Mouse (Mus musculus): Measurements from ENCODE around the gene Kmt2c.

Gene Kmt2c

GRCm38 (mm10) chr5:25498346-25498820, at the start of gene Kmt2c:
Gene Kmt2c, minus strand, starts transcription at chr5:25498783.
- no peak for DNase-seq (ENCODE audit: extremely low read depth, low read depth, low spot score)

- DNase-seq (ENCODE audit: extremely low read depth, low read depth, low spot score) = no peak
Measured at GRCm38 (mm10) chr5:25546912-25547311, 48.3 kb upstream of the Kmt2c start.

GRCm38 (mm10) chr5:25544566-25544965, 46.0 kb upstream of the Kmt2c start:
- no peak for DNase-seq (ENCODE audit: extremely low read depth, low read depth, low spot score)

DNA sequence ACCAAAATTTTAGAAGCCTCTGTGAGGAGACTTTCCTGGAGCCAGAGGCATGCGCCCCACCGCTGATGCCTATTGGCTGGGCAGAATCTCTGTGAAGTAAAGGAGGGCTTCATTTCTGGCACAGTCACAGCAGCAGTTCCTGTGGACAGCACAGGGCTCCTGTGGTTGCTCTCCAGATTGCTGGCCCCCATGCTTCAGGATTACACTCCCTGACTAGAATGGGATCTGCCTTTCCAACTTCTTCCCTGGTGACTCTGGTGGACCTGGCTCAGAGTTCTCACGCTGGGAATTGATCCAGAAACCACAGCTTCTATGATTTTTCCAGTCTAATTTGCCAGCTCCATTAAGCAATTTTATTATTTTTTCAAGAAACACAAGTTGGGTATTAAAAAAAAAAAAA, 45.5 kb upstream of the Kmt2c start:
- no peak for DNase-seq (ENCODE audit: extremely low read depth, low read depth, low spot score)

DNA sequence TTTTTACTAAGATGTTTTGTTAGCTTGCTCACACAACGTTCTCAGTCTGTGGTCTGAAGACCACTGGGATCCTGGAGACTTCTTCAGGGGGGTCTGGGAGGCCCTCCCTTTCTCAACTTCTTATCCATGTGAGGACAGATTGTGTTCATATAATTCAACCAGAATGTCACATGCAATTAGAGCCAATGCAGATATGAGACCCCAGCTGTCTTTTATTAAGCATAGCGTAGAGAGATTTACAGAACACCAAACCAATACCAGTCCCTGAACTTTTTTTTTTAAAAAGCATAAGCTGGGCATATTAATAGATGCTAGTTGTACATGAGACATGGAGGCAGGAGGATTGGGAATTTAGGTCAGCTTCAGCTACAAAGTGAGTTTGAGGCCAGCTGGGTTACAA, 43.1 kb upstream of the Kmt2c start:
- DNase-seq (ENCODE audit: extremely low read depth, low read depth, low spot score) = no peak

- no peak for DNase-seq (ENCODE audit: extremely low read depth, low read depth, low spot score)
Measured at GRCm38 (mm10) chr5:25540921-25541320, 42.3 kb upstream of the Kmt2c start.

GRCm38 (mm10) chr5:25540412-25540811, 41.8 kb upstream of the Kmt2c start:
- no peak for DNase-seq (ENCODE audit: extremely low read depth, low read depth, low spot score)

DNA sequence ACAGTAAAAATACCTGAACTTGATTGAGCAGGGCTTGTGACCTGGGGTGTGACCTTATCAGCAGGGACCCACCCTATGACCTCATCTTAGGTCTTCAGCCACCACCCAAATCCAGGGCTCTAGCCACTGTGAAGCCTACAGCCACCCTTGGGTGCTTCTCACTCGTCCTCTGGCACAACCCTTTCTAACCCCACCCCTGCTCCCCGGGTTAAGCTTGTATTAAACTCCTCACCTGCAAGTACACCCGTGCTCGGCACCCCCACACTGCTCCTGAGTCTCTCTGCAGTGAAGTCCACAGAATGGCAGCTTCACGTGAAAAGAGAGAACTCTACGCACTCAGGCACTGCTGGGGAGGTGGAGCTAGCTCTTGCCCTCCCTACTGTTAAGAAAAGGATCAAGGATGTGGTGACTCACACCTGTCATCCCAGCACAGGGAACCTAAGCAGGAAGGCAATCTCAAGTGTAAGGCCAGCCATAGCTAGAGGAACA, 38.4 kb upstream of the Kmt2c start:
- DNase-seq (ENCODE audit: extremely low read depth, low read depth, low spot score) = no peak

GRCm38 (mm10) chr5:25536451-25536850, 37.9 kb upstream of the Kmt2c start:
- DNase-seq (ENCODE audit: extremely low read depth, low read depth, low spot score) = no peak

DNA sequence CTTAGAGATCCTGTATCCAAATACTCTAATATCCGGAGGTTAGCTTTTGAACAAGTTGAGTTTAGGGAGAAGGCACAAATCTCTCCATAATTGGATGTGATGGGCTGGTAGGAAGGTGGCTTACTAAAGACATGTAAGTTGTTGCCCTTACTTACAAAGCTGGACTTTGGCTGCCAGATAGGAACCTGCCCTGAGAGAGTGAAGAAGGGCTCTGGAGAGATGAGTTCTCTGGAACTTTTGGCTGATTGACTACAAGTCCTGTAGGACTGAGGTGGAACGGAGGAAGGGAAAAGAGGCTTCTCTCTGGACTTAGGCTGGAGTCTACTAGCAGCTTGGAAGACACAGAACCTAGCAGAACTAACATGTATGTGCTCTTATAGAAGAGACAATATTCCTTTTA, 37.0 kb upstream of the Kmt2c start:
- DNase-seq (ENCODE audit: extremely low read depth, low read depth, low spot score) = no peak

DNA sequence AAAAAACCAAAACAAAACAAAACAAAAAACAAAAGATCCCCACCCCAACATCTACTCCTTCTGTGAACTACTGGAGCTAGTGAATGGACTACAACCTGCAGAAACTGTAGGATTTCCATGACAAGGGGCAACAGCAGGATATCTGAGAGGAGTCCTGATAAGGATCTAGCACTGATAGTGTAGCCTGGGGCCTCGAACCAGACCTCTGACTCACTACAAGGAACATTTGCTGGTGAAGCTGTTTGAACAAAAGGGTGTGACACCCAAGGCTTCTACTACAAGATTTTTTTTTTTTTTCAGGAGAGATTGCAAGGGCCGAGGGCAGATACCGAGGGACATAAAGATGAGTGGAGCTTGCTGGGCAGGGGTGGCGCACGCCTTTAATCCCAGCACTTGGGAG, 34.7 kb upstream of the Kmt2c start:
- DNase-seq (ENCODE audit: extremely low read depth, low read depth, low spot score) = no peak

DNA sequence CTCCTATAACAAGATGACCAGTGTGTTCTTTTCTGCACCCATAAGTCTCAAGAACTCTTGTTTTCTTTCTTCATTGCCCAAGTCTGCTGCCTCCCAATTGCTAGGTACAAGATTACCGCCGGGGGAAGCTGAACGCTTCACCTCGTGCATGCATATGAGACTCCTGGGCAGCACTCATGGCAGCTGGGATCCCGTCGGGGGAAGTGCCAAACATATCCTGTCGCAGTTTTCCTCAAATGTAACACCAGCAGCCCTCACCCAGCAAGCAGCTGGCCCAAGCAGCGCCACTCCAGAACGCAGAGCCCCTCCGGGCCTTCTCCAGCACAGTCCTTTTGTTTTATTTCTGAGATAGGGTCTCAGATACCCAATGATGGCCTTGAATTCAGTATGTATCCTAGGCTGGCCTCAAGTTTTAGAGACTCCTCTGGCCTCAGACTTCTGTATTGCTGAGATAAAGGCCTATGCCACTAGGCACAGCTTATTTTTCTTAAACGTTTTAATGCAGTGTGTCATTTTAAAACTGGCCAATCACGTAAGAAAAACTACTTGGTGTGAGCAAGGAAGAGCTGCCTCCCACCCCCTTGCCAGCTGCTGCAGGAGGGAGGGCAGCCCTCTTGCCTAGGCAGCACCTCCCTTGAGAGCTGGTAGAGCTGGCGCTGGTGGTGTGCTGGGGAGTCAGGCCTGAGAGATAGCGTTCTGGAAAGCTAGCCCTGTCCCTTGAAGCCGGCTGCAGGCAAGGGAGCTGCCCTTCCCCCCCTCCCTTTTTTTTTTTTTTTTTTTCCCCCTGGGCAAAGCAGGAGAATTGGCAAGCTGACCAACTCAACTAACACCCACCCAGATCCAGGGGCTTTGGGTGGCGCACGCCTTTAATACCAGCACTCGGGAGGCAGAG, 33.9 kb upstream of the Kmt2c start:
- no peak for DNase-seq (ENCODE audit: extremely low read depth, low read depth, low spot score)

GRCm38 (mm10) chr5:25530629-25531028, 32.0 kb upstream of the Kmt2c start:
- no peak for DNase-seq (ENCODE audit: extremely low read depth, low read depth, low spot score)

DNA sequence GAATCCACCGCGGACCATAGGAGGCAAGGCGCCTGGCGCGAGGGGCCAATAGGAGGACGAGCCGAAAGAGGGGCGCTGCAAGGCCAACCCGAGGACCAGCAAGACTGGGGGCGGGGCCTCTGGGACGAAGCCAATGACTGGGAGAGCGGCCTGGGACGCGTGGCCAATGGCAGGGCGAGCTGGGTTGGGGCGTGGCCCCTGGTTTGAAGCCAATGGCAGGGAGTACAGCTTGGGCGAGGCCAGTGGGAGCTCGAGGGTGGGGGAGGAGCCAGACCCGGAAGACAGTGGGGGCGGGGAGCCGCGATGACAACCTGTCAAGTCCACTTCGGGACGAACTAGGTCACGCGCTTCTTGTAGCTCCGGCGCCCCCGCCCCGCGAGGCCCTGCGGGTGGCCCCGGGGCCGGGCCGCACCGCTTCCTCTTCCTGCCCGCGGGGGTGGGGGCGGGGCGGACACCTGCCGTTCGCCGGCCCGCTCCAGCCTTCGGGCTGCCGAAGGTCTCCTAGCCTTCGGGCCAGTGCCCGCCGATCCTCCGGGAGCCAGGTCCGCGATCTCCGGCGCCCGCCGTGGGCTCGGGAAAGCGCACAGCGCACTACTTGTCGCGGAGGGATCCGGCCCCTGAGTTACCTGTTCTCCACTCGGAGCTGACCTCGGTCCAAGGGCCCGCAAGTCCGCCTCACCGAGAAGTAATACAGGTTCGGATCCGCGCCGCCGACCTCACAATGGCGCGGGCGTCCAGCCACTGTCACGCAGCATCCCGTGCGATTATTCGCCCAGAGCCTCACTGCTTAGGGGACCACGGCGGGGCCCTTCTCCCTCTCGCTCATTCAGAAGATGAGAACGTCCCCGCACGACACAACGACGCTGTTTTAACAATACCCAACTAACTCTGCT, 31.2 kb upstream of the Kmt2c start:
- peak; percentile 86 for DNase-seq (ENCODE audit: extremely low read depth, low read depth, low spot score)

GRCm38 (mm10) chr5:25528851-25529528, 30.4 kb upstream of the Kmt2c start:
- DNase-seq (ENCODE audit: extremely low read depth, low read depth, low spot score) = no peak

DNA sequence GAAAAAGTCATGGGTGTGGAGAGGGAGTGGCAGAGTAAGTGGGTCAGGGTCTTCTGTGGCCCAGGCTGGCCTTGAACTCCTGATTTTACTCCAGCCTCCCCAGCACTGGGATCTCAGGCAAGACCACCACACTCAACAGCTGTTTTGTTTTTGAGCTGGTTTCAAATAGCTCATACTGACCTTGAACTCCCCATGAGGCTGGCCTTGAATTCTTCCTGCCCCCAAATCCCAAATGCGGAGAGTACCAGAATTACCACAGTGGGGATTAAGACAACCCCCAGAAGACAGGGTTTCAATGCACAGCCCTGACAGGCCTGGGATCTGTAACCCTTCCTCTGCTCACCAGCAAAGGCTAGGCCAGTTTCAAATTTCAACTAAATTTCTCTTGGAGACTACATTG, 29.4 kb upstream of the Kmt2c start:
- DNase-seq (ENCODE audit: extremely low read depth, low read depth, low spot score) = no peak

DNA sequence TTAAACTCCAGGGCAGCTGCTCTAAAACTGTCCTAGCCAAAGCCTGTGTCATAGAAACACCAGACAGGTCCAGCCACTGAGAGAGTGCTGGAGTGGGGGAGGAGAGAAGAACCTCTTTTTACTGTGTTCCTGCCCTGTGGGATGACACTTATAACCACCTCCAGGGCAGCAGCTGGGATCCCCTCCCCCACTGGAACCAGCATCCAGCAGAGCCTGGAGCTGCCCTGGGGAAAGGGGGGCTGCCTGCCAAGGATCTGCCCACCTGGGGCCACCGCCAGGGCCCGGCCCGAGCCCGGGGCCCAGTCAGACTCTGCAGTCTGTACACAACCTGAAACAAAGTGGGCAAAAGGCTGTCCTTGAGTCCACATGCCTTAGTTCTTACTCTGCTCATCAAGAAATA, 28.3 kb upstream of the Kmt2c start:
- DNase-seq (ENCODE audit: extremely low read depth, low read depth, low spot score) = no peak

DNA sequence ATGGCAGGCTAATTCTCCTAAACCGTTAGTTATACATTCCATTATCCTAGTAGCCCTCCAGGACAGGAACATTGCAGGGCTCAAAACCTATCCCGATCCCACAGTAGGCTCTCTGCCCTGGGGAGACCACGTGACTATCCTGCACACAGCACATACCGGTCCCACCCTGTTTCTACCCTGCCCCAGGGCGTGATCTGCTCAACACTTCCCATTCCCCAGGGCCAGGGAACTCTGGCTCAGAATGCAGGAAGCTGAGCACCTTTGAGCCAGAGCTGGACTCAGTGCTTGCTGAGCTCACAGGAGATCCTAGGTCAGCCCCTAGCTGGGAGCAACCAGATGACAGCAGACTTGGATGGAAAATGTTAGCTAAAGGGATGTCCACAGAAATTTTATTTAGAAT, 27.5 kb upstream of the Kmt2c start:
- no peak for DNase-seq (ENCODE audit: extremely low read depth, low read depth, low spot score)

- no peak for DNase-seq (ENCODE audit: extremely low read depth, low read depth, low spot score)
Measured at GRCm38 (mm10) chr5:25521461-25521860, 22.9 kb upstream of the Kmt2c start.

DNA sequence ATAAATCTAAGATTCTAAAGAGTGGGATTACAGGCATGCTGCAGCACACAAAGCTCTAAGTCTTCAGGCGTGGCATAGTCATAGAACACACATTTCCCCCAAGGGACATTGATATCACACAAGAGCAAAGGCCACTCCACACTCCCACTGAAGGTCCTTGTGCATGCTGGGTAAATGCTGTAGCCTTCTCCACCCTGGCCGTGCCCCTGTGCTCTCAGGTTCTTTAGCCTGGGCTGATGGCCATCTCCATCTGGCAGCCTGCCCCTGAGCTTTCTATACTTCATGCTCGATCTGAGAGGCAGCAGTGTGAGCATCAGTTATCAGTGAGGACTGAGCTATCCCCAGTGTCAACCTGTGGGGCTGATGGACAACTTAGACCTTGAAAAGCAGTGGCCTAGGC, 21.2 kb upstream of the Kmt2c start:
- no peak for DNase-seq (ENCODE audit: extremely low read depth, low read depth, low spot score)

- no peak for DNase-seq (ENCODE audit: extremely low read depth, low read depth, low spot score)
Measured at GRCm38 (mm10) chr5:25517550-25517949, 19.0 kb upstream of the Kmt2c start.

All from fat pad, adult 2 months (tissue).